Mouse (Mus musculus) liver, embryonic 15.5 days (tissue): ENCODE results near the gene Tjp3. TPM values are rescaled to one million over a fixed set of nuclear protein-coding genes. Genes with fewer than 3 reads are reported as not detected.

Source experiments
- ATAC-seq: fragments of 200-750 bp; cut with Nextera tagmentation; 2 replicates; pipeline ENCODE4 v1.8.0; 2017; ENCODE audit warnings: moderate number of reproducible peaks, mild to moderate bottlenecking, moderate library complexity; ENCODE audit not compliant: insufficient read depth
- H3K27ac ChIP-seq: fragments of 300-500 bp; sonication (generic); replicated peaks from 2 replicates; pipeline ENCODE4 v1.5.1; 2015; ENCODE audit warnings: mild to moderate bottlenecking, inconsistent platforms
- H3K27me3 ChIP-seq: fragments of 300-500 bp; sonication (generic); 2 replicates; pipeline ENCODE4 v1.6.1; 2015; ENCODE audit warnings: mild to moderate bottlenecking, inconsistent platforms
- H3K36me3 ChIP-seq: fragments of 300-500 bp; sonication (generic); replicated peaks from 2 replicates; pipeline ENCODE4 v1.6.1; 2015; ENCODE audit warnings: moderate library complexity, mild to moderate bottlenecking, inconsistent platforms
- H3K4me1 ChIP-seq: fragments of 300-500 bp; sonication (generic); replicated peaks from 2 replicates; pipeline ENCODE4 v1.6.1; 2015; ENCODE audit warnings: inconsistent platforms
- H3K4me2 ChIP-seq: fragments of 300-500 bp; sonication (generic); 2 replicates; pipeline ENCODE4 v1.6.1; 2015; ENCODE audit warnings: moderate library complexity, mild to moderate bottlenecking, inconsistent platforms
- H3K4me3 ChIP-seq: fragments of 300-500 bp; sonication (generic); replicated peaks from 2 replicates; pipeline ENCODE4 v1.5.1; 2015; ENCODE audit warnings: mild to moderate bottlenecking, inconsistent platforms
- H3K9ac ChIP-seq: fragments of 300-500 bp; sonication (generic); 2 replicates; pipeline ENCODE4 v1.6.1; 2015; ENCODE audit warnings: moderate library complexity, mild to moderate bottlenecking, inconsistent platforms
- H3K9me3 ChIP-seq: fragments of 300-500 bp; sonication (generic); replicated peaks from 2 replicates; pipeline ENCODE4 v1.6.1; 2016; ENCODE audit warnings: inconsistent platforms
- WGBS: fragments of 180-500 bp; shearing (Covaris S2); methylation state at CpG from one replicate; pipeline ENCODE4 v1.1.7; 2015; ENCODE audit warnings: mixed read lengths; ENCODE audit not compliant: insufficient replicate concordance; 5-methylcytosine and 5-hydroxymethylcytosine counted together
- polyA plus RNA-seq: library from polyadenylated mRNA; unstranded; fragments of >200 nt; fragmentation: Nextera tagmentation; extraction: Ambion mirVana; gene quantifications from 2 replicates; pipeline ENCODE4 v1.2.1, GENCODE M21; 2015

Tjp3 gene
- polyA plus RNA-seq, 1 experiment from 2014 or later = 0.93 TPM

DNA sequence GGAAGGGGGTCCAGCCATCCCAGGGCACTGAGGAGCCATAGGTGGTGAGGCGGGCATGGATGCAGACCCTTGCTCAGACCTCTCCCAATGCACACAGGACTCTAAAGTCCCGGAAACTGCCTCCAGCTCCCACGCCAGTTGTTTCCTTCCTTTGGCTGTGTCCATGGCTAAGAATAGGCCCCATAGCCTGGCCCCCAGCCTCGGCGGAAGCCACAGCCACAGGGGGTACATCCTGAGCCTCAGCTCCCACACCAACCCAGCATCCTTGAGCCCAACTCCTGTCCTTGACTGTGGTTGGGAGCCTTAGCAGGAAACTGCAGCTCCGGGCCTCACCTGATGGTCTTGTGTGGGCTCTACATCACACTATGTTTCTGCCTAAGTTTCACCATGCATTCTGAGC is 35.5 kb upstream of the Tjp3 start:
- Histone ChIP-seq H3K9ac (no peak overlapping the region), H3K9me3 (no peaks in the 10 kb centered on the region), H3K4me2 (no peak overlapping the region), H3K27ac (no peak overlapping the region), H3K4me1 (peaks cover 43% of the 10 kb centered on the region), H3K27me3 (no peaks in the 10 kb centered on the region), H3K36me3 (peaks cover 55% of the 10 kb centered on the region), H3K4me3 (no peak overlapping the region)
- 46% methylated on average over 6 of the region's 6 CpGs for WGBS
- ATAC-seq = no peak

DNA sequence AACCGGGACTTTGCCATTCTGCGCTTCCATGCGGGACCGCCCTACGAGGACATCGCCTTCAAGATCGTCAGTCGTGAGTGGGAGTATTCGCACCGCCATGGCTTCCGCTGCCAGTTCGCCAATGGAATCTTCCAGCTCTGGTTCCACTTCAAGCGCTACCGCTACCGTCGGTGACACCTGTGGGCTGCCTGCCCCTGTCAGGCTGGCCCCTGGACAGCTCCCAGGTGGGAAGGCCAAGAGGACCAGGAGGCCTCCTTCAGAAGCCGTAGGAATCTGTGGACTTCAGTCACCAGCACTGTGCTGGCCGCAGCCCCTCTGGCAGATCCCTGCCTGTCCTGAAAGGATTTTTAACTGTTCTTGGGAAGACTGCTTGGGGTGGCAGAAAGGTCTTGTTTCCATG is 34.4 kb upstream of the Tjp3 start:
- no peak overlapping the region for H3K9ac ChIP-seq
- no peaks in the 10 kb centered on the region for H3K27me3 ChIP-seq
- H3K27ac ChIP-seq = no peak overlapping the region
- H3K4me1 ChIP-seq = peaks cover 48% of the 10 kb centered on the region
- no peaks in the 10 kb centered on the region for H3K9me3 ChIP-seq
- H3K4me3 ChIP-seq = no peak overlapping the region
- ATAC-seq = no peak
- no peak overlapping the region for H3K4me2 ChIP-seq
- WGBS = 91% methylated on average over 18 of the region's 18 CpGs
- peaks cover 55% of the 10 kb centered on the region for H3K36me3 ChIP-seq

DNA sequence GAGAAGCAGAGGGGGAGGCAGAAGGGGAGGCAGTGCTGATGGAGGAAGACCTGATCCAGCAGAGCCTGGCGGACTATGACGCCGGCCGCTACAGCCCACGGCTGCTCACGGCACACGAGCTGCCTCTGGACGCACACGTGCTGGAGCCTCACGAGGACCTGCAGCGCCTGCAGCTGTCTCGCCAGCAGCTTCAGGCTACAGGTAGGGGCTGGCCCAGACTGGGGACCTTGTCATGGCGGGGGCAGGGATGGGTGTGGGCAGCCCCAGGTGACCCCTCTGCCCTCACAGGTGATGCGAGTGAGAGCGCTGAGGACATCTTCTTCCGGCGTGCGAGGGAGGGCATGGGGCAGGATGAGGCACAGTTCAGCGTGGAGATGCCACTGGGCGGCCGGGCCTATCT is 33.8 kb upstream of the Tjp3 start:
- ATAC-seq = no peak
- WGBS = 92% methylated on average over 21 of the region's 21 CpGs

DNA sequence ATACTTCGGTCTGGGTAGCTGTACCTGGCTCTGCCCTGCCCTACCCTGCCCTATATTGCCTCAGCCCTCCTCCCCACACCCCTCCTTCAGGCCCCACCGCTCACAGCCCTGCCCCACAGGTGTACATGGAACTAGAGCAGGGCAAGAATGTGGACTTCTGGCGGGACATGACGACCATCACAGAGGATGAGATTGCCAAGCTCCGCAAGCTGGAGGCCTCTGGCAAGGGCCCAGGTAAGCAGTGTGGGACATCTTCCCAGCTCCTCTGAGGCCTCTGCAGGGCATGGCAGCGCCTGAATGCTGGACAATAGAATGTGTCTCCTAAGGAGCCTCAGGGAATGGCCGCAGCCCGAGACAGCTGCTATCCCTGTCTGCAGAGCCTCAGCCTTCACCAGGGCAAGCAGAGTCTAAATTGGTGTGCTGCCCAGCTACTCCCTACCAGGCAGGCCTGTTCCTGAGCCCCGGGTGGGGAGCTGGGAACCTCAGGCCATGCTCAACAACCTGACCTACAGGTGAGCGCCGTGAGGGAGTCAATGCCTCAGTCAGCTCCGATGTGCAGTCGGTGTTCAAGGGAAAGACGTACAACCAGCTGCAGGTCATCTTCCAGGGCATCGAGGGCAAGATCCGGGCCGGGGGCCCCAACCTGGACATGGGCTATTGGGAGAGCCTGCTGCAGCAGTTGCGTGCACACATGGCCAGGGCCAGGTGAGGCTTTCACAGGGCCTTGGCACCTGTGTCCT is 32.6 kb upstream of the Tjp3 start:
- ATAC-seq = no peak
- 91% methylated on average over 18 of the region's 18 CpGs for WGBS

More for the DNA sequence above, 33.8 kb upstream of the Tjp3 start:
- Histone ChIP-seq H3K36me3 (peaks cover 55% of the 10 kb centered on the region), H3K9ac (no peak overlapping the region), H3K27me3 (no peaks in the 10 kb centered on the region), H3K4me2 (no peak overlapping the region), H3K27ac (no peak overlapping the region), H3K4me3 (no peak overlapping the region), H3K4me1 (peaks cover 48% of the 10 kb centered on the region), H3K9me3 (no peaks in the 10 kb centered on the region)

GRCm38 (mm10) chr10:81323141-81323775 is 31.9 kb upstream of the Tjp3 start:
- 89% methylated on average over 23 of the region's 23 CpGs for whole genome bisulfite sequencing
- H3K4me3 ChIP-seq = 0 out of 2 replicates have a peak overlapping the region, but pooled peaks have one; percentile 94
- H3K9me3 ChIP-seq = no peaks in the 10 kb centered on the region
- no peak overlapping the region for H3K9ac ChIP-seq
- H3K4me1 ChIP-seq = peaks cover 57% of the 10 kb centered on the region
- no peak overlapping the region for H3K4me2 ChIP-seq
- no peak overlapping the region for H3K27ac ChIP-seq
- ATAC-seq = no peak
- H3K27me3 ChIP-seq = no peaks in the 10 kb centered on the region
- peaks cover 57% of the 10 kb centered on the region for H3K36me3 ChIP-seq

More for the DNA sequence above, 32.6 kb upstream of the Tjp3 start:
- Histone ChIP-seq H3K27me3 (no peaks in the 10 kb centered on the region), H3K4me1 (peaks cover 57% of the 10 kb centered on the region), H3K36me3 (peaks cover 55% of the 10 kb centered on the region), H3K4me2 (no peak overlapping the region), H3K9ac (no peak overlapping the region), H3K27ac (no peak overlapping the region), H3K9me3 (no peaks in the 10 kb centered on the region), H3K4me3 (no peak overlapping the region)

DNA sequence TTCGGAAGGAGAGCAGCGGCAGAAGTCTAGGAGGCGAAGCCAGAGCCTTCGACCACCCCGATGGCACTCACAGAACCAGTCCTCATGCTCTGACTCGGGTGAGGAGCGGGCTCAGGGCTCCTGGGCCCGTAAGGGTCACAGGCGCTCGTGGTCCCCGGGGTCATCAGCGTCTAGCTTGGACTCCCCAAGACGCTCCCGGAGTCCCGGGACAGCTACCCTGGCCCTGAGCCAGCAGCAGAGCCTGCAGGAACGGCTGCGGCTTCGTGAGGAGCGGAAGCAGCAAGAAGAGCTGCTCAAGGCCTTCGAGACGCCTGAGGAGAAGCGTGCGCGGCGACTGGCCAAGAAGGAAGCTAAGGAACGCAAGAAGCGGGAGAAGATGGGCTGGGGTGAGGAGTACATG is 31.1 kb upstream of the Tjp3 start:
- Histone ChIP-seq H3K4me1 (peaks cover 57% of the 10 kb centered on the region), H3K36me3 (peaks cover 64% of the 10 kb centered on the region)
- 91% methylated on average over 27 of the region's 27 CpGs for WGBS

GRCm38 (mm10) chr10:81321436-81321835 is 30.1 kb upstream of the Tjp3 start:
- Histone ChIP-seq H3K9me3 (no peaks in the 10 kb centered on the region), H3K4me2 (peak overlapping the region; percentile 87), H3K27me3 (no peaks in the 10 kb centered on the region), H3K27ac (peak overlapping the region; percentile 92), H3K36me3 (peaks cover 55% of the 10 kb centered on the region), H3K4me1 (peaks cover 57% of the 10 kb centered on the region), H3K4me3 (peak overlapping the region; percentile 94), H3K9ac (peak overlapping the region; percentile 95)
- peak; percentile 1; the same call in 1 of the 2 replicates for ATAC-seq
- WGBS = 2% methylated on average over 20 of the region's 20 CpGs

More for the DNA sequence above, 31.1 kb upstream of the Tjp3 start:
- H3K27me3 ChIP-seq = no peaks in the 10 kb centered on the region
- H3K4me2 ChIP-seq = peak overlapping the region; percentile 87
- H3K9me3 ChIP-seq = no peaks in the 10 kb centered on the region
- ATAC-seq = no peak
- H3K9ac ChIP-seq = peak overlapping the region; percentile 95
- H3K4me3 ChIP-seq = peak overlapping the region; percentile 94
- H3K27ac ChIP-seq = 0 out of 2 replicates have a peak overlapping the region, but pooled peaks have one; percentile 92

DNA sequence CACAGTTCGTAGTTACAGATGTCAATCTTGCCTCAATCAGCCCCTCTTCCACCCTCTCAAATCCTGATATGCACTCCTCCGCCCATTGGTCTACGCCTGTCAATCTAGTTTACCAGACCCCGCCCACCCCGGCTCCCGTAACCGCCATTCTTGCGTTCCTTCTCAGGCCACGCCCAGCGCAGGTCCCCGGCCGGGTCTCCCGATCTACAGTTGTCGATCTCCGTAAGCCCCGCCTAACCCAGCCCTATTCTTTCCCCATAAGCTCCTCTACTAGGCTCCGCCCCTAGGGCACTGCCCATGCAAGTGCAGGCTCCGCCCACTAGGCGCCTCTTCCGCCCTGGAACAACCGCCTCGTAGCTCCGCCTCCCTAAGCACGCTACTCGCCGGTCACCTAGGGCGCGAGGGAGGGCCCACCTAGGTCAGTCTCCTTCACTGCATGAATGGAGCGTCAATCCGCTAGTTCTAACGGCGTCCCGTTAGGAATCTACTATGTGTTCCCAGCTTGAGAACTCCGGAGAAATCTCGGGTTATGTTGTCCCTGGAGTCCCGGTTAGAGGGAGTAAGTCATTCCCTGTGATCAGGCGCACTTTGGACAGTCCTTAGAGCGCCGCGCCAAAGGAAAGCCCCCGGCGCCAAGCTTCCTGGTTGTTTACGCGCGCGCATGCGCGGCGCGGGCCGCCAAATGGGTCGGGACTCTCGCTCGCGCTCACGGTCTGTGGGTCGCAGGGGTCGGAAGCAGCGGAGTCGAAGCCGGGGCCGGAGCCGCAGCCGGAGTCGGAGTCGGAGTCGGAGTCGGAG is 29.4 kb upstream of the Tjp3 start, which contains the start of gene Cactin:
Cactin (plus strand) TSS at position 554 of the 798 bp plus-strand sequence.
- peak within 1 kb of the TSS; percentile 94 for H3K4me3 ChIP-seq
- no peaks in the 10 kb centered on the region for H3K27me3 ChIP-seq
- H3K4me1 ChIP-seq = peaks cover 61% of the 10 kb centered on the region
- H3K9ac ChIP-seq = peak within 1 kb of the TSS; percentile 95
- no peaks in the 10 kb centered on the region for H3K9me3 ChIP-seq
- H3K27ac ChIP-seq = peak within 1 kb of the TSS; percentile 92
- WGBS = under 1% methylated on average over 68 of the region's 68 CpGs
- ATAC-seq = peak; percentile 85
- H3K36me3 ChIP-seq = peaks cover 54% of the 10 kb centered on the region
- peak within 1 kb of the TSS; percentile 87 for H3K4me2 ChIP-seq

GRCm38 (mm10) chr10:81319741-81320549 is 28.6 kb upstream of the Tjp3 start:
- H3K4me3 ChIP-seq = peak overlapping the region; percentile 94
- peaks cover 63% of the 10 kb centered on the region for H3K4me1 ChIP-seq
- no peaks in the 10 kb centered on the region for H3K27me3 ChIP-seq
- peak overlapping the region; percentile 52 for H3K9ac ChIP-seq
- ATAC-seq = no peak
- no peaks in the 10 kb centered on the region for H3K9me3 ChIP-seq
- H3K4me2 ChIP-seq = peak overlapping the region; percentile 87
- peaks cover 53% of the 10 kb centered on the region for H3K36me3 ChIP-seq
- 1% methylated on average over 38 of the region's 38 CpGs for WGBS
- H3K27ac ChIP-seq = peak overlapping the region; percentile 92

GRCm38 (mm10) chr10:81319330-81319699 is 27.9 kb upstream of the Tjp3 start:
- peaks cover 53% of the 10 kb centered on the region for H3K36me3 ChIP-seq
- ATAC-seq = no peak
- no peaks in the 10 kb centered on the region for H3K9me3 ChIP-seq
- H3K27ac ChIP-seq = peak overlapping the region; percentile 92
- H3K9ac ChIP-seq = peak overlapping the region; percentile 52
- H3K4me1 ChIP-seq = peaks cover 63% of the 10 kb centered on the region
- peak overlapping the region; percentile 87 for H3K4me2 ChIP-seq
- H3K4me3 ChIP-seq = peak overlapping the region; percentile 94
- WGBS = 26% methylated on average over 8 of the region's 8 CpGs
- no peaks in the 10 kb centered on the region for H3K27me3 ChIP-seq
